Mouse (Mus musculus) embryonic stem cell, embryonic (primary cell): Measurements from ENCODE around the gene Hes1.
"Not testable (repeated sequence)": the region's sequence is repeated elsewhere in the genome, so short reads cannot be mapped to it uniquely, and the experiment has no call there.

Source experiments
- CTCF ChIA-PET, 4 experiments: fragments of 300-600 bp in 2 of 4; fragments of 350-600 bp in 2 of 4; sonication (Branson Sonifier 250); formaldehyde crosslinking; loops; one replicate each; lab custom pipeline; 2022; ENCODE audit warnings: inconsistent platforms in 2 of 4; lab: Charles Lee
- POLR2A ChIA-PET, 4 experiments: fragments of 300-600 bp in 2 of 4; fragments of 350-600 bp in 2 of 4; sonication (Branson Sonifier 250); formaldehyde crosslinking; loops; one replicate each; lab custom pipeline; 2022; ENCODE audit warnings: antibody characterized with exemption in 4 of 4, inconsistent platforms in 1 of 4; lab: Charles Lee

Hes1 gene

DNA sequence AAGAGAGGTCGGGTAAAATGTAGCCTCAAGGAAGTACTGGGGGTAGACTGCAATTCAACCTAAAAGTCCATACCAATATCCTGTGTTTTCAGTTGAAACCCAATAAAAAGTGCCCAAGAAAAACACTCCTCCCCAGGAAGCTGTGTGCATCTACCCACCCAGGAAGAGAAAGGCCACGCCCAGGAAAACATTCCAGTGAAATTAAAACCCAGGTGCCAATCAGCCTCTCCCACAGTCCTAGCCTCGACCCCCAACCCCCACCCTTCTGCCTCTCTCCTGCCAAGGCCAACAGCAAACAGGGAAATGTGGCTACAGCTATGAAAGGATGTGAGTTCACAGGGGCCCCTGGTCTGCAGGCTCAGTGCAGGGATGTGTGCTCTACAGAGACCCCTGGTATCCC lies 19.4 kb downstream of the Hes1 start:
- CTCF ChIA-PET, result interaction anchor here in 2 of 4 experiments (0.6 to 1.8 kb wide), 2 partner anchors 88 to 125 kb away, joined by 5 read pairs; no protein-coding TSS in a partner anchor
- POLR2A ChIA-PET, result interaction anchor here in 3 of 4 experiments (1.2 to 6.7 kb wide), 10 partner anchors 10 to 123 kb away, joined by 3 to 102 read pairs (median 8); partner anchors contain the start of gene Hes1 (in 2 of the 3)

DNA sequence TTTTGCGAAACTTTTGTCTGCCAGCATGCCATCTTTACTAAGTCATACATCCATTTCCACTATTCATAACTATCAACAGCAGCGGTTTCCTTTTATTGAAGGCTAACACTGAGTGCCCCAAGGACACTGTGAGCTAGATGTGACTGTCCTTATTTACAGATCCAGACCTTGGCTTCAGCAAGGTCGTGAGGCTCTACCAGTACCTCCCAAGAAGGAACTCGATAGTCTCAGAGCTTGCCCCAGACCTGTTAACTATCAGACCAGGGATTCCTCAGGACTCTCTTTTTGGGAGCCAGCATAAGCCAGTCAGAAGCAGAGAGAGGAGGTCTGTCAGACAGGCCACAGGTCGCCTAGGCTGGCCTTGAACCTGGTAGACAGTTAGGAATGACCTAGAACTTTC lies 24.5 kb downstream of the Hes1 start:
- ChIA-PET CTCF (interaction anchor here in 1 of 4 experiments (0.5 kb wide), 1 partner anchor 253 kb away, joined by 5 read pairs; no protein-coding TSS in a partner anchor), POLR2A (interaction anchor here (0.6 to 0.8 kb wide), 5 partner anchors 20 to 121 kb away, joined by 3 to 7 read pairs (median 3); no protein-coding TSS in a partner anchor)

DNA sequence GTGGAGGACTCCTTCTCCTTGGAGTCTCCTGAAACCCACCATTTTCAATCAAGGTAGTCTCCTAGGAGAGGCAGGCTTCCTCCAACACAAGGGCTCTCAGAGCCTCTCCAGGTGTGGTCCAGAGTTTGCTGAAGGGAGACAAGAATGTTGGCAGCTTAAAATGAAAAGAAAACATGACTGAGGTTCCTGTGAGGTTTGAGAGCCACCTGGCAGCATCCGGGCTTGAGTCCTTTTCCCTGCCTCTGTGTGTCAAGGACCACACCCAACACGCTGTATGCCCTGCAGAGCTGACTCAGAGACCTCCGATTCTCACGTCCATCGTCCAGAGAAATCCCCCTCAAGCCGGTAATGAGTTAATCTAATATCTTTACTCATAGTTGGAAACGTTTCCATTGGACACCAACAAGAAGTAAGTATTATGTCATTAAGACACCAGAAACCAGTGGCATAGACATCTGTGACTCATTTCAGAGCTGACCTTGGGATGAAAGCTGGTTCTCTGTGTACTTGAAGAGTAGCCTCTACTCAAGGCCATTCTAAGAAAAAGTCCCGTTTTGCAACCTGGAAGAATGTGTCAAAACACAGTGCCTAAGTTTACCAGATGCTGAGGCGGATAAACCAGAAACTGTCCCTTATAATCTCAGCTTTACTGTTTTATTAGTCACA lies 26.1 kb downstream of the Hes1 start:
- ChIA-PET POLR2A (interaction anchor here in 3 of 4 experiments (0.6 to 1.4 kb wide), 5 partner anchors 9 to 348 kb away, joined by 3 to 4 read pairs (median 3); no protein-coding TSS in a partner anchor), CTCF (interaction anchor here in 1 of 4 experiments (0.8 kb wide), 1 partner anchor 14 kb away, joined by 4 read pairs; no protein-coding TSS in a partner anchor)

- POLR2A ChIA-PET, result interaction anchor here in 2 of 4 experiments (1.0 to 2.6 kb wide), 4 partner anchors 10 to 35 kb away, joined by 3 to 8 read pairs (median 4); partner anchors contain the start of gene Hes1 (in 1 of the 2)
- CTCF ChIA-PET, result interaction anchor here in 1 of 4 experiments (1.0 kb wide), 1 partner anchor 312 kb away, joined by 3 read pairs; no protein-coding TSS in a partner anchor
Measured at GRCm38 (mm10) chr16:30096050-30096449, 31.9 kb downstream of the Hes1 start.

GRCm38 (mm10) chr16:30096475-30096874 lies 32.3 kb downstream of the Hes1 start:
- CTCF ChIA-PET, result interaction anchor here in 1 of 4 experiments (0.7 kb wide), 1 partner anchor 277 kb away, joined by 6 read pairs; no protein-coding TSS in a partner anchor
- POLR2A ChIA-PET, result interaction anchor here in 2 of 4 experiments (0.5 to 1.6 kb wide), 7 partner anchors 9 to 40 kb away, joined by 3 to 4 read pairs (median 3); partner anchors contain the start of gene Hes1 (in 1 of the 2)

GRCm38 (mm10) chr16:30099124-30099523 lies 34.9 kb downstream of the Hes1 start:
- ChIA-PET POLR2A (interaction anchor here in 3 of 4 experiments (0.7 to 1.7 kb wide), 7 partner anchors 7 to 88 kb away, joined by 3 to 6 read pairs (median 3); no protein-coding TSS in a partner anchor), CTCF (no interaction called here)

GRCm38 (mm10) chr16:30102149-30102915 lies 38.1 kb downstream of the Hes1 start:
- CTCF ChIA-PET, result interaction anchor here (0.6 to 1.2 kb wide), 10 partner anchors 11 to 768 kb away, joined by 3 to 17 read pairs (median 4); no protein-coding TSS in a partner anchor
- POLR2A ChIA-PET, result interaction anchor here (0.6 to 2.1 kb wide), 25 partner anchors 8 to 584 kb away, joined by 3 to 6 read pairs (median 3); partner anchors contain the start of gene Hes1 (in 1 of the 4)

DNA sequence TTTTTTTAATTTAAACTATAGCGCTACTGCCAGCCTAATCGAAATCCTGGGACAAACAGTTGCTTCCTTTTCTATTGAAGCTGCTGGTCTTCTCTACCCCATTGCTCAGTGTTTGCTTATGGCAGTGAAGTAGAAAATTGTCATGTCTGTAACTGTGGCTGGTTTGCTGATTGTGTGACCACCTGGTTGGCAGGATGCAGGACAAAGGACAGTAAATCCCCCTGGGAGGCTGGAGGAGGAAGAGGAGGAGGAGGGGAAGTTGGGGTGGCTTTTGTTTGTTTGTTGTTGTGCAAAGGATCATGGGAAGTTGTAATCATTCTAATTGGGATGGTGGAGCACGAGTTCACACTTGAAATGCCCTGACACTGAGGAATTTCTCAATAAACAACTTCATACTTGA lies 38.8 kb downstream of the Hes1 start:
- POLR2A ChIA-PET, result interaction anchor here (0.5 to 2.1 kb wide), 20 partner anchors 9 to 584 kb away, joined by 3 to 6 read pairs (median 4); partner anchors contain the start of gene Hes1 (in 1 of the 4)

DNA sequence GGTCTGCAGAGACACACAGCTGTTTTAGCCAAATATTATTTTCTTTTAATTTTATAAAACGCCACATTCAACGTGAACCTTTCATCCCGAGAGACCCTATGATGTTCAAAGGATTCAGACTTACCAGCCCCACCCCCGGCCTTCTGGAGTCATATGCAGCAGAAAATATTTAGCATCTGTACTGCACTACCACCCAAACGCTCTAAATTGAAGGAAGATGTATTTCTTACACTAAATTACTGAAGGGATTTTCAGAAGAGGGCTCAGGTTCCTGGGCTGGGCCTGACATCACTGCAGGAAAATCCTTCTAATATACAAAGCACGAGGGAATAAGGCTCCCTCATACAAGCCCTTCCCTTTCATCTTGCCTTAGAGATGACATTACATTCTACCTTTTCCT lies 39.3 kb downstream of the Hes1 start:
- CTCF ChIA-PET, result interaction anchor here in 1 of 4 experiments (1.1 kb wide), 1 partner anchor 11 kb away, joined by 5 read pairs; no protein-coding TSS in a partner anchor
- POLR2A ChIA-PET, result interaction anchor here in 2 of 4 experiments (0.5 to 2.1 kb wide), 4 partner anchors 9 to 435 kb away, joined by 3 to 4 read pairs (median 4); no protein-coding TSS in a partner anchor

More for the DNA sequence above, 38.8 kb downstream of the Hes1 start:
- CTCF ChIA-PET, result interaction anchor here in 2 of 4 experiments (0.6 to 0.7 kb wide), 4 partner anchors 135 to 767 kb away, joined by 4 to 17 read pairs (median 9); no protein-coding TSS in a partner anchor

GRCm38 (mm10) chr16:30104363-30104762 lies 40.2 kb downstream of the Hes1 start:
- POLR2A ChIA-PET, result interaction anchor here in 1 of 4 experiments (0.5 to 0.8 kb wide), 4 partner anchors 9 to 159 kb away, joined by 3 read pairs; no protein-coding TSS in a partner anchor
- CTCF ChIA-PET, result interaction anchor here in 3 of 4 experiments (0.5 to 1.1 kb wide), 6 partner anchors 10 to 410 kb away, joined by 3 to 8 read pairs (median 4); no protein-coding TSS in a partner anchor

- ChIA-PET CTCF (no interaction called here), POLR2A (interaction anchor here in 2 of 4 experiments (0.7 to 1.2 kb wide), 2 partner anchors 8 to 9 kb away, joined by 3 read pairs; no protein-coding TSS in a partner anchor)
Measured at GRCm38 (mm10) chr16:30105476-30105875, 41.3 kb downstream of the Hes1 start.

- CTCF ChIA-PET, POLR2A ChIA-PET: not testable (repeated sequence)
Measured at GRCm38 (mm10) chr16:30108167-30108566, 44.0 kb downstream of the Hes1 start.

DNA sequence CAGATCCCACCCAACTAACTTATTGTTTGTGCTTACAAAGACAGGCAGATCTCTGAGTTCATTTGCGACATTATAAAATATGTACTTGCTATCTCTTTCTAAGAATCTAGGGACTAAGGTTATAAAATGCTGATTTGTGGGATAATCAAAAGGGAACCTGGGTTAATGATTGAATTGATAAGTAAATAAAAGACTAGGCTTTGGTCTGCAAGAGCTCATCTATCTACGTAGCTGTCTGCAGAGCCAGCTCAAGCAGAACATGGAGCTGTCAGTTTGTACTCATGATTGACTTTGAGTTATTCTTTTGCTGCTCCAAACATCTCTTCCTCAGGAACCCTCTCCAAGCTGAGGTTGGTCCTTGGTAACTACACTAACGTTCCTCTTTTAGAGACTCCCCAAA lies 46.3 kb downstream of the Hes1 start:
- CTCF ChIA-PET, result no interaction called here

DNA sequence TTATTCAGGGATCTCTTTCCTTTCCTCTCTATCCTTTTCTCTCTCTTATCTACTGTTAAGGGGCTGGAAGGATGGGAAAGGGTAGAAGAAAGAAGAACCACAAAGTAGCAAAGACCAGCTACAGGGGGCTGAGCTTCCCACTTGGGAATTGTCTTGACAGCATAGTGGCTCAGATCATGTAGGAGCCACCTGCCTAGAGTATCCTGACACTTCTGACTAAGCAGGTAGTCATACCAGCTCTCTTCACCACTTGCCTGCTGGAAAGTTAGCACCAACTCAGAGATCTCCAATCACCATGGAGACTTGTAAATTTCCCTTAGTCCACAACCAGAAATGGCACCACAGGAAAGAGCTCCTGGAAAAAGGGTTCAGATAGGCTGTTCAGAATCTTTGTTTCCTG lies 46.9 kb downstream of the Hes1 start:
- CTCF ChIA-PET, result interaction anchor here in 1 of 4 experiments (0.6 kb wide), 1 partner anchor 263 kb away, joined by 3 read pairs; no protein-coding TSS in a partner anchor
- POLR2A ChIA-PET, result interaction anchor here in 1 of 4 experiments (1.2 kb wide), 1 partner anchor 61 kb away, joined by 3 read pairs; no protein-coding TSS in a partner anchor

More for the DNA sequence above, 46.3 kb downstream of the Hes1 start:
- POLR2A ChIA-PET, result interaction anchor here in 1 of 4 experiments (1.3 kb wide), 1 partner anchor 10 kb away, joined by 3 read pairs; no protein-coding TSS in a partner anchor

- POLR2A ChIA-PET, result interaction anchor here in 3 of 4 experiments (1.1 to 1.7 kb wide), 3 partner anchors 26 to 61 kb away, joined by 3 to 6 read pairs (median 3); partner anchors contain the start of gene Hes1 (in 1 of the 3)
- CTCF ChIA-PET, result interaction anchor here in 1 of 4 experiments (0.6 kb wide), 2 partner anchors 30 to 263 kb away, joined by 3 read pairs; no protein-coding TSS in a partner anchor
Measured at GRCm38 (mm10) chr16:30111566-30111965, 47.4 kb downstream of the Hes1 start.

GRCm38 (mm10) chr16:30113170-30113569 lies 49.0 kb downstream of the Hes1 start:
- ChIA-PET CTCF (interaction anchor here in 2 of 4 experiments (0.6 to 0.9 kb wide), 2 partner anchors 11 to 154 kb away, joined by 4 to 8 read pairs; no protein-coding TSS in a partner anchor), POLR2A (interaction anchor here in 3 of 4 experiments (0.6 to 1.7 kb wide), 7 partner anchors 8 to 230 kb away, joined by 3 to 6 read pairs (median 3); partner anchors contain the start of gene Hes1 (in 1 of the 3))

- ChIA-PET CTCF (interaction anchor here in 1 of 4 experiments (1.9 kb wide), 1 partner anchor 10 kb away, joined by 5 read pairs; no protein-coding TSS in a partner anchor), POLR2A (interaction anchor here in 3 of 4 experiments (0.6 to 2.1 kb wide), 7 partner anchors 8 to 50 kb away, joined by 3 to 7 read pairs (median 4); partner anchors contain the start of gene Hes1 (in 1 of the 3))
Measured at GRCm38 (mm10) chr16:30113800-30114199, 49.6 kb downstream of the Hes1 start.
